Mouse (Mus musculus) neural tube, embryonic 10.5 days (tissue): ENCODE results near the gene B3gnt2.
A peak's percentile ranks its signal among the peaks of the same experiment; 100 is the strongest.

ENCODE experiments used
- DNase-seq: peaks from one replicate; pipeline ENCODE4 v3.0.0-alpha.2; 2017; ENCODE audit warnings: low spot score; ENCODE audit errors: extremely low spot score

The B3gnt2 gene

DNA sequence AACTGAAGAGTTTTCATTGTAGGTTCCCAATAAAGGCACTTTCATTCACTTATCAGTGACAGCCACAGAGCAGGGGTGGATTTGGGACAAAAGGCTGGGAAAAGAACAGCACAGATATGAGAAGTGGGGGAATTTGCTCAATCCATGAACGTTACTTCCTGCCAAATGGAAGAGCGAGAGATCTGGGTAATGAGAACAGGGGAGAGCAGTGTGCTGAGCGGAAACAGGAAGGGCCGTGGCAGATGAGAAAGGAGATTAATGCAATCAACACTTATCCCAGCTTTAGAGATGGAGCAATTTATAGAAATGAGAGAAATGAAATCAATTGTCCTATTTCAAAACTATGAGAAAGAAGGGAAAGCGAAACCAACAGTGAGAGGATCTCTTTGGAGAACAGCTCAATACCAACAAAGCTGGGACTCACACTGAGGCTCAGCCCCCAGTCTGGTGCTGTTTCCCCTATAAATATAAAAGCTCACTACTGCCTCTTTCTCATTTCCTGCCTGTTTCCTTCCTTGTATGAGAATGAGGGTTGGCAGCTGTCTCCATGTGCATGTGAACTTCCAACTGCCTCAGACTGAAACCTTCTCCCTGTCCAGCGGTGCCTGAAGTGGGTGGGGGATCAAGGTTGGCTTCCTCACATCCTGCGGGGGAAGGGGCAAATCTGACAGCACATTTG is 11.0 kb upstream of the B3gnt2 start:
- no peak for DNase-seq

DNA sequence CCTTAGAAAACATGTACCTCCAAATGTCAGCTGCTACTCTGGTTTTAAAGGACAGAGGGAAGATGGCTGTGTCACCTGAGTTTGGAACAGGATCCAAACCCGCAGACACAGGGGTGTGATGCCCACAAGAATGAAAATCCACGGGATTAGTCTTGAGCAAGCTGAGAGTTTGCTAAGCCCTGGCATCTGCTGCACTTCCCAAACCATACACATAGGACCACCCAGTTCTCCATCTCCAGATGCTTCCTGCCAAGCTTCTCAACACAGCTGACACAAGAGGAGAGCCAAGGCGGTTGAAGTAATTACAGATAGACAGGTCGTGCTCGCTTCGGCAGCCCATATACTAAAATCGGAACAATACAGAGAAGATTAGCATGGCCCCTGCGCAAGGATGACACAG is 7.8 kb upstream of the B3gnt2 start:
- no peak for DNase-seq

- no peak for DNase-seq
These were observed 6.9 kb upstream of the B3gnt2 start for GRCm38 (mm10) chr11:22867691-22868090.

GRCm38 (mm10) chr11:22865635-22866246 is 5.0 kb upstream of the B3gnt2 start:
- DNase-seq: no peak

- no peak for DNase-seq
These were observed 3.7 kb upstream of the B3gnt2 start for GRCm38 (mm10) chr11:22864305-22865060.

GRCm38 (mm10) chr11:22863581-22863980 is 2.8 kb upstream of the B3gnt2 start:
- no peak for DNase-seq

DNA sequence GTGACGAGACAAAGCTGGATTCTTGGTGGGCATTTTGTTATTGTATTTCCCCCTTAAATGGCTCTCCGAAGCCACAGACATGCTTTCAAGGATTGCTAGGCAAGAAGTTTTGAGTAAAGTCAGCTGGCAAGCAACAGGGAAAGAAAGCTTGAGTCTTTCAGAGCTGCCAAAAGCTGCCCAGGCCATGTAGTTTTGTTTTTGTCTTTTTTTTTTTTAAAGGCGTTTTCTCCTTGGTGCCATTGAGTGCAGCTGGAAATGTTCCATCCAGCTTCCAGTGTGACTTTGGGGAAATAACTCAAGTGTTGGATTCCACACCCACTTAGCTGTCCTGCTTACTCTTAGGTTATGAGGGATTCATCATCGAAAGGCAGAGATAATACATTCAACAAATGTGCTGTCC is 554 bp upstream of the B3gnt2 start:
- DNase-seq: no peak

DNA sequence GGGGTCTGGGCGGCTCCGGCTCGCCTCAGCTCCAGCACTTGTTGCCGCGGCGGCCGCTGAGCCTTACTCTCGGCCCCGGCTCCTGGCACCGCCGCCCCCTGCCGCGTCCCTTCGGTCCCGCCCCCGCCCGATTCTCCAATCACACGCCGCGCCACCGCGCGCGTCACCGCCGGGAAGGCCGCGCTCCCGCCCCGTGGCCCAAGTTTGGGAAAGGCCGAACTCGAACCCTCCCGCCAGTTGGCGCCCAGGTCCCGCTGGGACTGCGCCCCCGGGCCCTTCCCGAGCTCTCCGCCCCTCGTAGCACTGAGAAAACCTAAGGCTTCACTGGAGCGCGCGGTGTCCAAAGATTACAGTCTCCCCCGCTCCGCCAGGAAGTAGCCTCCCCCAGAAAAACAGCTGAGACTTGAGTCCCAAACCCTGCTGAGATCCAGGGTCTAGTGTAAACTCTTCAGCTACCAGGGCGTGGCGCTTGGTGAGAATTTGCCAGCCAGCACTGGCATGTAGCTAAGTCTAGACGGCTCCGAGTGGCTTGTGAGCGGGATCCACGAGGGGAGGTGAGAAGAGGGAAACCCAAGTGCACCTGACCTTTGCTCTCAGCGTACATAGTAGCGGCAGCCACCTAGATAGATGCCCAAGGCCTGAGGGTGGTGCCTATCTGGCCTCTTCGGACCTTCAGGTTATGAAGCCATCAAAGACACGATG is 977 bp downstream of the B3gnt2 start:
- DNase-seq: peak; percentile 92

DNA sequence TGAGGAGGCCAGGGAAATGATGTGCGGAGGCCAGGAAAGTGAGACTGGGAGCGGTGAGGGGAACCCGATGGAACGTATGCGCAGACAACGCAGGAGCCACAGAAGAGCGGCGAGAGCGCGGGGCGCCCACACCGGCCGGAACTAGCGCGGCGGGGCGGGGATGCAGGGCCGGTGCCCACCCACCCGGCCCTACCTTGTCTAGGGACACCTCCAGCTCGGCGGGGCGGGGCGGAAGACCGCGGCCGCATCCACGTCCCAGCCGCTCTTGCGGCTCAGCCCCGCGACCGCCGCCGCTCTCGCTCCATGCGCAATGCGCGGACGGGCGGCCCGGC is 1.5 kb downstream of the B3gnt2 start:
- no peak for DNase-seq

- peak; percentile 63 for DNase-seq
These were observed 2.1 kb downstream of the B3gnt2 start for GRCm38 (mm10) chr11:22858441-22859300.

- DNase-seq: peak; percentile 50
These were observed 2.9 kb downstream of the B3gnt2 start for GRCm38 (mm10) chr11:22857705-22858440.

DNA sequence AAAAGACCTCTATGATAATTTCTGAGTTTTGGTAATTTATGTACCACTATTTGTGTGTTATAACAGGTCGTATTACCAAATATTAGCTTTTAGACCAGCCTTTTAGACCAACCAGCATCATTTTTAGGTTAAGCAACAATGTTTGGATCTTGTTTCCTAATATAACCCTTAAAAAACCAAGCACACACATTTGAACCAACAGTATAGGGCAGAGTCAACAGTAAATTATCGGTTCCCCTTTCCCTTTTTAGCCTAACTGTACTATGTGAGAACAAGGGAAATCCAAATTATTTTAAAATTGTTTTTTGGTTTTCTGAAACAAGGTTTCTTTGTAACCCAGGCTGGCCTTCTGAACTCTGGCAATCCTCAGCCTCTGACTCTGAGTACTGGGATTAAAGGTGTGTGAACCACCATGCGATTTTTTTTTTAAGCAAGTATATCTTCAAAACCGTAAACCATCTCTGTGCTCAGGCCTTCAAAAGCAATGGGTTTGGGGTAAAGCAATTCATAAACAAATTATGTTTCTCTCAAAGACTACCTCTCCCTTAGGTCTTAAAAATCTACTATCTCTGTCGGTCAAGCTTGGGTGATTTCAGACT is 3.6 kb downstream of the B3gnt2 start:
- DNase-seq: no peak

DNA sequence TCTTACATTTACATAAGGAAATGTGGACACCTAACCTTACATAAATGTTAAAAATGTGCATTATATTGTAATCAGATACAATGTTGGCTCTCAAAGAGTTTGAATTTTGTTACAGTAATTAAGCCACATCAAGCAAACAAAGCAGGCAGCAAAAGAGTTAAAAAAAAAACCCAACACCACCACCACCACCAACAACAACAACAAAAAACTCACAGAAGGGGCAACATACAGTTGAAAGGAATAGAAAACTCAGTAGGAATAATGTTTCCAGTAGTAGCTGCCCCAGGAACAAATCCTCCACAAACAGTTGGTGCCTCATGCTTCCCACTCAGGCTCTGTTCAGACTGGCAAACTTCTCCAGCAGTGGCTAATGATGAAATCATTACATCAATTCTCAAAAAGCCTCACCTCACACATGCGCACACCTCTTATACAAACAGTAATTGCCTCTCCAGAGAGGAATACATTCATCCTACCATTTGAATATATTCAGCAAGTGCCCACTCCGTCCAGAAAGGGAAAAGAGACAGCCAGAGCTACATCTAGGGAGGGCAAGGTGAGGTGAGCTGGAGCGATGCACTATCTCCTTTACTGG is 4.3 kb downstream of the B3gnt2 start:
- DNase-seq: no peak

GRCm38 (mm10) chr11:22854571-22854970 is 6.2 kb downstream of the B3gnt2 start:
- no peak for DNase-seq

DNA sequence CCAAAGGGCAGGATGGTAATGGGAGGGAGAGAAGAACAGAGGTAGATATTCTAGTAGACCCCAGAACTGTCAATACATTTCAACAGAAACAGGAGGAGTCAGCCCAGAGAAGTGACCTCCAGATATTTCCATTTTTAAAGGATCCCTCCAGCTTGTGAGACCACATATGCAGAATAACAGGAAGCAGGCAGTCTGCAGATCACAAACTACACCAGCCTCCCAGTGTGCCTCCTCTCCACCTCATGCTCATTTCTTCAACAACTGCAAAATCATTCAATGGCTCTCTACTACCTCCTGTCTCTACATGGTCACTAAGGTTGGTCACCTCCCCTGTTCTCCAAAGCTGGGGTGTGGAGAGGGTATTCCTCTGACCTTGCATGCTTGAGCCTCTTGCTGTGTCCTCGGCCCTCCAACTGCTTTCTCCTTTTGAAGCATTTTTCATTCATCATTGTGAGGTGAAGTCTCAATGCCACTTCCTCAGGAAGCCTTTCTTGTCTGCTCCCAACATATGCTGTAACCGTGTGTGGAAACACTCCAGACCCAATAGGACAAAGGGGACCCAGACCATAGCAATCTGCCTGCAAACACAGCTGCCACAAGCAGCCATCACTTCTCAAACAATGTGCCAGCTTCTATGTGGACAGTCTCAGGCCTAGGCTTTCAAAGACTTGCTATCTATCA is 7.1 kb downstream of the B3gnt2 start:
- no peak for DNase-seq

DNA sequence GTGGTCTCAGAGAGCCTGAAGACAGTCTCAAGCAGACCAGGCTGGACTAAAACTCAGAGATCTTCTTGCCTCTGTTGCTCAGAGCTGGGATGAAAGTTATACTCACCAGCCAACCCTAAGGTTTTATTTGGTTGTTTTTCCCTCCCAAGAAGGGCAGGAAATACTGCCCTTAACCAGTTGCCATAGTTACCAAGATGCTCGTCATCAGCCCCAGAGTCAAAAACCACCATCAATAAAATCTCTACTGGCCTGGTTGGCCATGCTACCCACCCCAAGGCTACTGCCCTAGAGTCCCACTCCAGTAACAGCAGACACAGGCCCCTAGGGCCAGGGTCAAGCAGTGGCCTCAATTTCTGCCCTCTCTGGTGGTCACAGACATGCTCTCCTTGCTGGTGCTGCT is 8.3 kb downstream of the B3gnt2 start:
- DNase-seq: no peak

GRCm38 (mm10) chr11:22851416-22851815 is 9.3 kb downstream of the B3gnt2 start:
- DNase-seq: no peak

- DNase-seq: no peak
These were observed 10.7 kb downstream of the B3gnt2 start for GRCm38 (mm10) chr11:22850077-22850476.

DNA sequence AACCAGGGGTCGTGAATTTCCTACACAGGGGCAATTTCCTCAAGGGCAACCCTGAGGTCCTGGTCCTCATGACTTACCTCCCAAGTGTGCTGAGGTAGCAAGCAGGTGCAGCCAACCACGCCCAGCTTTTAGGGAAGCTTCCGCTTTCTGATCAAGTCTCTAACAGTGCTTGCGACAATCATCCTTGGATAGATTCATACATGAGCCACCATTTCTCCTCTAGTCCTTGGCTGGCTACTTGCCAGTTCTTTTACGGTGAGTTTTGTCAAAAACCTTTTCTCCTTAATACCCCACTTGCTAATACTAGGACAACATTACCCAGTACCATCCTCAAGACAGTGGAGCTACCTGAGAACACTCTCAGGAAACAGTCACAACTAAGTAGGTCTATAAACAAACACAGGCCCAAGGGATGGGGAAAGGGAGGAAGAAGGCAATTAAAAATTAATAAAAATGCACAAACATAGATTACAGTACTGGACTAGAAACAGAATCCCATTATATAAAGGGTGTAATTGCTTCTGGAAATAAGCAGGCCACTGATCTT is 12.0 kb downstream of the B3gnt2 start:
- DNase-seq: no peak
